Mouse (Mus musculus) gastrocnemius, postnatal 14 days (tissue): ENCODE data around the gene Azi2. TPM values are rescaled to one million over a fixed set of nuclear protein-coding genes. Genes with fewer than 3 reads are reported as not detected.

ENCODE experiments used
- DNase-seq: peaks from one replicate; pipeline ENCODE4 v3.0.0; 2021; ENCODE audit warnings: mixed read lengths
- intact Hi-C: fragments of 180-260 bp; cut with DNase I; formaldehyde crosslinking; loops from one replicate; pipeline ENCODE4 v1.15.1; 2025; ENCODE audit warnings: low total_unique reads
- long read RNA-seq, 2 experiments: library from polyadenylated mRNA; stranded (forward); transcript quantifications; one replicate each; pipeline ENCODE4 v2.0.0; 2021
- total RNA-seq, 2 experiments: library from RNA; stranded (reverse); gene quantifications; 2 replicates each; pipeline ENCODE4 v1.2.3; 2021

Gene Azi2
- total RNA-seq: 10 to 100 TPM; 36.1 to 41.2 TPM
- long read RNA-seq, experiment 1, partial matches to known transcripts: 4 of 48 reads
- long read RNA-seq, experiment 1, other reads (novel, unspliced or antisense): 40 of 48 reads
- long read RNA-seq, experiment 2, transcript Azi2-201 (8 exons, 3,396 nt): major isoform, 5 of 53 reads
- long read RNA-seq, experiment 2, partial matches to known transcripts: 1 of 53 reads
- long read RNA-seq, experiment 2, other reads (novel, unspliced or antisense): 46 of 53 reads

DNA sequence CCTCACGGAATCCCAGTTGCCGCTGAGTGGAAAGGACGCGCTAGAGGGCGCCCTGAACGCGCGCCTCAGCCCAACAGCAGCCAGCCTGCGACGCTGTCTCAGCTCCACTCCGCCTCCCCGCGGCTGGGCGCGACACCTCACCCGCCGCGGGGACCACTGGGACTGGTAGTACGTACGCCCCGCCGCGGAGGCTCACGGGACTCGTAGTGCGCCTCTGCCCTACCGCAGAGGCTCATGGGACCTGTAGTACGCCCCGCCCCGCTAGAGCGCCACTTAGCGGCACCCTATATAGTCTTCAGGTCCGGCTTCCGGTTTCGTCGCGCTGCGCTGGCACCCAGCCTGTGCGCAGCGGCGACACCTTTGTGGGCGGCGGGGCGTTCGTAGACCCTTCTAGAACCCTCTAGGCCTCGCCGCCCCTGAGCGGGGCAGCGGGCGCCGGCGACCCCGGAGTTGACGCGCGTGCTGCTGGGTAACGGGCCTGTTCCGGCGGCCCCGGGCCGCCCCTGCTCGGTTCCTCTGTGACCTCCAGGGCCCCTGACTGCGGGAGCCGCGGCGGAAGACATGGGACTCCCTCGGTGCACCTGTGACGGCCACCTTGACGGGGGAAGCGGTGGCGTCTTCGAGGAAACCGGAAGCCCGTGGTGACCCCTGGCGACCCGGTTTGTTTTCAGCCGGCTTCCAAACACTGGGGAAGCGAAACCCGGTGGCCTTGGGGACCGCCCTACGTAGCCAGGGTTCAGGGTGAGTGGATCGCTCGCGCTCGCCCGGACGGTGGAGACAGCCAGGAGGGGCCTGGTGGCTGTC is at the start of gene Azi2:
Gene Azi2, plus strand, starts transcription at position 282 of the 804 bp plus-strand sequence.
- DNase-seq: peak; percentile 98
- intact Hi-C loops: no loop called here

- DNase-seq: no peak
- intact Hi-C loops: no loop called here
Observed at GRCm38 (mm10) chr9:117996631-117997030, 43.7 kb upstream of the Azi2 start.

- DNase-seq: no peak
- intact Hi-C loops: no loop called here
Observed at GRCm38 (mm10) chr9:118001488-118001887, 38.8 kb upstream of the Azi2 start.

GRCm38 (mm10) chr9:118003218-118003886 is 36.9 kb upstream of the Azi2 start:
- intact Hi-C loops: no loop called here

GRCm38 (mm10) chr9:118003937-118004336 is 36.4 kb upstream of the Azi2 start:
- intact Hi-C loops: no loop called here
- DNase-seq: no peak

More at GRCm38 (mm10) chr9:118003218-118003886, 36.9 kb upstream of the Azi2 start:
- no peak for DNase-seq

GRCm38 (mm10) chr9:118012928-118013327 is 27.4 kb upstream of the Azi2 start:
- no peak for DNase-seq
- intact Hi-C loops: no loop called here

GRCm38 (mm10) chr9:118024966-118025365 is 15.3 kb upstream of the Azi2 start:
- no peak for DNase-seq
- intact Hi-C loops: no loop called here

DNA sequence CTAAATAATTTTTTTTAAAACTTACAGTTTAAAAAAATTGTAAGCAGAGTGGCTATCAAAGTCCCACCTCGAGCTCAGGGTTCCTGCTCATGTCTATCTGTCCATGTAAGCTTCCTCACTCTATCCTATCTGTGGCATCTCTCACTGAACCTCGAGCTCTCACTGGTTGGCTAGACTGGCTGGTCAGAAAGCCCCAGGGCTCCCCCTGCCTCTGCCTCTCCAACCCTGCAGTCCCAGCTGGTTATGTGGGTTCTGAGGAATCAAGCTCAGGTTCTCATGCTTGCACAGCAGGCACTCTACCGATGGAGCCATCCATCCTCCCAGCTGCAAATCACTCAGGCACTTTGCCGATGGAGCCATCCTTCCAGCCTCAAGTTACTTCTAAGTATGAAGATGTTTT is 10.8 kb upstream of the Azi2 start:
- intact Hi-C loops: no loop called here
- DNase-seq: no peak

- intact Hi-C loops: no loop called here
- DNase-seq: no peak
Observed at GRCm38 (mm10) chr9:118030252-118030651, 10.0 kb upstream of the Azi2 start.

GRCm38 (mm10) chr9:118031694-118032093 is 8.6 kb upstream of the Azi2 start:
- intact Hi-C loops: no loop called here
- DNase-seq: no peak

- intact Hi-C loops: no loop called here
- DNase-seq: no peak
Observed at GRCm38 (mm10) chr9:118034990-118035389, 5.3 kb upstream of the Azi2 start.

DNA sequence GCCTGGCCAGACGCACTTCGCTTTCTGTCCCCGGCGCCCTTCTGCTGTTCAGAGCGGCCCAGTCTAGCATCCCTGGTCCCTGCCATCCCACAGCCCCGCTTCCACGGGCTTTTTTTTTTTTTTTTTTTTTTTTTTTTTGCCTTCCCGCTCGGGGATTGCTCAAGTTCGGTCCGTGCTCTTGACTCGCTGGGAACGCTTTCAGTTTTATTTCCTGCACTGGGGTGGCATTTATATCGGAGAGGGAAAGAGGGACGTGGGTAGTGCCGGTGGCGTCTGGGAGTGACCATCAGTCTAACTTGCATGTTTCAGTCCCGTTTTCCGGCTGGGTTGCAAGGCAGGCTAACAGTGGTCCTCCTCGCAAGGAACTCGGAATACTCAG is 712 bp downstream of the Azi2 start:
- peak; percentile 9 for DNase-seq
- intact Hi-C loops: no loop called here

DNA sequence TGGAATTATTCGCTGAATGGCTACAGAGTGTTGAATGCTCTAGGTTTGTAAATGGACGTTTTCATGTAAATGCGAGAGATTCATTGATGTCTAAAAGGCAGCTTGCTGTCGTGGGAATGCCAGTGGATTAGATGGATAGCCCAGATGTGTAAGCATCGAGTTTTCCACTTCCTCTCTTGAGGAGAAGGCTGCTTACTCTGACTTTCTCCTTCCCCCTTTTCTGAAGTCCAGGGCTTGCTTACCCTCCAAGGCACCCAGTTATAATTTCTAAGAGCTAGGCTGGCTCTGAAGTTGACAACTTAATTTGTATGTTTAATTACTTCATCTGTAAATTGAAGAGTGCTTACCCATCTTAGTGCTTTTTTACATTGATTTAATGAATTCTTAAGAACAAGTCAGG is 1.3 kb downstream of the Azi2 start:
- intact Hi-C loops: no loop called here

DNA sequence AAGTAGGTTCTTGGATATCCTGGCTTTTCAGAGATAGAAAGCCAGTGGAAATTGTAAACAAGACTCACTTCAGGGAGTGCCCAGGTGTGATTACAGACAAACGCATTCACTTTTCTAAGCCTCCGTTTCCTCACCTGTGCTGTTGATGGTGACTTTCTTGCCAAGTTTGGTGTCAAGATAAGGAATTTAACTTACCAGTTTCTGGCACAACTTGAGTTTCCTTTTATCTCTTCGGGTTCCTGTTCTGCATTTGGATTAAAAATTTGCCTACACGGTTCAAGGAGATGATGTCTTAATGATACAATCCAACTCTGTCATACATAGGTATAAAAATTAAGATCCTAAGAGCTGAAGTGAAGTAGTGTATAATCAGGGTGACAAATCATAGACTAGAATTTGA is 2.4 kb downstream of the Azi2 start:
- no peak for DNase-seq
- intact Hi-C loops: no loop called here

More for the DNA sequence above, 1.3 kb downstream of the Azi2 start:
- no peak for DNase-seq

DNA sequence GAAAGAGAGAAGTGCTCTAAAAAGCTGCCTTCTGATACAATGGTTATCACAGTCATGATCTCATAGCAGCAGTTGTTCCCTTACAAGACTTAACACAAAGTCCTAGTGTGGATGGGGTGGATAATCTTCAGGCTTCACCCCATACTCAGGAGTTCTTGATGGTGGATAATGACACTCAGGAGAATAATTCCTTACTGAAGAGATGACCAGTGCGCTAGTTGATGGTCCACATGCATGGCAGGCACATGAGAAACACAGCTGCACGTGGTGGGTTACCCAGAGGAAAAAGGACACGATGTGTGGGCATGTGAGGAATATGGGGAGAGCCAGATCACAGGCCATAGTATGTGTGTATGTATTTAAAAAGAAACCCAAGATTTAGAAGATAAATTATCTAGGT is 3.3 kb downstream of the Azi2 start:
- no peak for DNase-seq
- intact Hi-C loops: no loop called here

DNA sequence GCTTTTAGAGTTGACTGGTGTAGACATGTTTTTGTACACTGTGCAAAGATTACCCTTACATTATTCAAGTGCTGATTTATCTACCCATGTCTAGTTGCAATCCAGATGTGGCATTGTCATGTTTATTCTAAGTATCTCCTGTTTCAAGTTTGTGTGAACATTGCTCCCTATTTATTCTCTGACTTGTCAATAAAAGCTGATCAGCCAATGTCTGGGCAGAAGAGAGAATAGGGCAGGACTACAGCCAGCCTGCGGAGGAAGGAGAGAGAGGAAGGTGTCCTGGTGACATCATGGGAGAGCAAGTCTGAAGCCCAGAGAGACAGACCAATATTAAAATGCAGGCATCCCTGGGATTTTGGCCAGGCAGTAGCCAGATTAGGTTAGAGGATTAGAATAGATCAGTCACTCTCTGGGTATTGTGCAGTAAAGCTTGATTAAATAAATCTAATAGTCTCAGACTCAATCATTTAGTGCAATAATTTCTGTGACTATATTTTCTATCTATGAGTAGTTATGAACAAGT is 4.8 kb downstream of the Azi2 start:
- intact Hi-C loops: no loop called here
- DNase-seq: no peak

DNA sequence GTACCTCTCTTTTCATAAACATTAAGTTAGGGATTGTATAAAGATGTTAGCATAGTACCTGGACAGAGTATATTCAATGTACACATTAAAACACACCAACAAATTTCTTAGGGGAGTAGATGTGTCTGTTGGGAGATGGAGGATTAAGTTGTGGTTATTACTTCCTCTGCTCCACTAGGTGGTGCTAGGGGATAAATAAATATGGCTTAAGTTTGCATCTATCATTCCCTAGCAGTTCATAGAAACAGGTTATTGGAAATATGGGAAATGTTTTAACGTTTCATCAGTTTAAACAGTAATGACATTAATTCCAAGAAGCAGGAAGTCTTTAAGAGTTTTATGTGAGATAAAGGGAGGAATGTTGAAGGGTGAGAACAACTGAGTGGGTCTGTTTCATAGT is 13.0 kb downstream of the Azi2 start:
- DNase-seq: no peak
- intact Hi-C loops: no loop called here

DNA sequence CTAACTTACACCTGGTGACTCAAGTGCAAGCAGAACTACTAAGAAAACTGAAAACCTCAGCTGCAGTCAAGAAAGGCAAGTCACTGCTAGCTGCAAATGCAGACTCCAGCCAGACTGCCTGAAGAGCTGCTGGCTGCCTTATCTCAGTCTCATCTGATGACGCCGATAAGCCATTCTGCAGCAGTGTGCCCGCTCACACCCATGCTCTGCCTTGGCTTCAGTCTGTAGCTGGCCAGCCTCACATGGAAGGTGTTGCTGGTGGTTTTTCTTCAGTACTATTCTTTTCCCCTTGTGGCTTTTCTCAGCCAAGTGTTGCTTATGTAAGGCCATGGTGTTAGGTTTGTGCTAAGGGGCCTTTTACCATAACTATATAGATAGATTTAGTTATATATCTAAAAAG is 18.8 kb downstream of the Azi2 start:
- no peak for DNase-seq
- intact Hi-C loops: no loop called here

GRCm38 (mm10) chr9:118070442-118070841 is 30.1 kb downstream of the Azi2 start:
- intact Hi-C loops: loop anchor here (10.0 kb wide), 1 partner anchor 424 kb away; no protein-coding TSS in a partner anchor
- peak; percentile 49 for DNase-seq

GRCm38 (mm10) chr9:118071337-118071736 is 31.0 kb downstream of the Azi2 start:
- no peak for DNase-seq
- intact Hi-C loops: loop anchor here (10.0 kb wide), 1 partner anchor 423 kb away; no protein-coding TSS in a partner anchor
